Mouse (Mus musculus) heart, postnatal 36 days (tissue): Measurements from ENCODE around the gene Polr3e. TPM values are rescaled to one million over a fixed set of nuclear protein-coding genes. Genes with fewer than 3 reads are reported as not detected.
"Not testable (repeated sequence)": the region's sequence is repeated elsewhere in the genome, so short reads cannot be mapped to it uniquely, and the experiment has no call there.

Source experiments
- DNase-seq, 2 experiments: peaks; one replicate each; pipeline ENCODE4 v3.0.0; 2021 to 2022
- intact Hi-C: fragments of 180-260 bp; cut with DNase I; formaldehyde crosslinking; loops from one replicate; pipeline ENCODE4 v1.15.1; 2025
- total RNA-seq, 2 experiments: library from RNA; stranded (reverse); gene quantifications; 2 replicates each; pipeline ENCODE4 v1.2.3; 2021

Gene Polr3e
- total RNA-seq, 2 experiments from 2014 or later: 8.2 to 10.5 TPM

DNA sequence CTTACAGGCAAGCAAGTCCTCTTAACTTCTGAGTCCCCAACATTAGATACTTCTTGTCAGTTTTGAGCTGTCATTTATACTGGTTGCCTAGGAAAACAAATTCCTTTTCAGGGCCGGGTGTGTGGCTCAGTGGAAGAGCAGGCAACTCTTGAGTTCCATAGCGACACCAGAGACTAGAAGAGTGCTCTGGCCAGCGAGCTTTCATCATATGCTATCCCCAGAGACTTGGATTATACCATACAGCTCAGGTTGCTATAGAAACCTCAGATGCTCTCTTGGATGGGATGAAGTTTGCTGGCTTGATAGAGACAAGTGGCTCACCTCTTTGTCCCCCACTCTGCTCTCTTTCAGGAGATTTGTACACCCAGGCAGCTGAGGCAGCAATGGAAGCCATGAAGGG lies 14.6 kb upstream of the Polr3e start:
- intact Hi-C loops: no loop called here

GRCm38 (mm10) chr7:120910172-120910571 lies 7.4 kb upstream of the Polr3e start:
- DNase-seq: not testable (repeated sequence)
- intact Hi-C loops: loop anchor here (10.0 kb wide), 1 partner anchor 155 kb away; no protein-coding TSS in a partner anchor

More for the DNA sequence above, 14.6 kb upstream of the Polr3e start:
- DNase-seq: no peak

DNA sequence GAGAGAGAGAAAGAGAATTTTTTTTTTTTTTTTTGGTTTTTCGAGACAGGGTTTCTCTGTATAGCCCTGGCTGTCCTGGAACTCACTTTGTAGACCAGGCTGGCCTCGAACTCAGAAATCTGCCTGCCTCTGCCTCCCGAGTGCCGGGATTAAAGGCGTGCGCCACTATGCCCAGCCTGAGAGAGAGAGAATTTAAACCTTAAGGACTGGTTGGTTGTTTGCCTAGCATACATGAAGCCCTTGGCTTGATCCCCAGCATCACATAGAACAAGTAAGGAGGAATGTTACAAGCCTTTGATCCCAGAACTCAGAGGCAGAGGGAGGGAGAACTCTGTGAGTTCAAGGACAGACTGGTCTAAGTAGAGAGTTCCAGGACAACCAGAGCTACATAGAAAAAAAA lies 6.3 kb upstream of the Polr3e start:
- intact Hi-C loops: loop anchor here (10.0 kb wide), 1 partner anchor 156 kb away; no protein-coding TSS in a partner anchor
- not testable (repeated sequence) for DNase-seq

GRCm38 (mm10) chr7:120913332-120913731 lies 4.2 kb upstream of the Polr3e start:
- no peak for DNase-seq
- intact Hi-C loops: loop anchor here (10.0 kb wide), 1 partner anchor 159 kb away; no protein-coding TSS in a partner anchor

DNA sequence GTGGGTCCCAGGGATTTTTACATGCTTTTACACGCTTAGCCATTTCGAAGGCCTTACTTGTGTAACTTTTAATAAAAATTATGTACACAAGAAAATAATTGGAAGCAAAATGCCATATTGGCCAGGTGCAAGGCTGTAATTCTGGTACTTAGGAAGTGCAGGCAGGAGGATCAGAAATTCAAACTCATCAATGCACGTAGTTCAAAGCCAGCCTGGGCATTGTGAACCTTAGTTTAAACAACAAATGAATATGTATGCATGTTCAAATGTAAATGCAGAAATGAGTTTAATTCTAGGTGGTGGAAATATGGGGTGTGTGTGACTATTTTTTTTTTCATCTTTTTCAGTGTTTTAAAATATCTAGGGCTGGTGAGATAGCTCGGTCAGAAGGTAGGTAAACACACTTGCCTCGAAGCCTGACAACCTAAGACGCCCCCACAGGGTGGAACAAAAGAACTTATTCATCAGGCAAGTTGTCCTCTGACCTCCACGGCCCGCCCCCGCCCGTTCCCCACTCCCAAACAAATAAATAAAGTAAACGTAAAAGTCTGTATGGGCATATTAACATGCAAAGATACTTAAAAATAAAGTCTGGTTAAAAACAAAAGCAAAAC lies 1.2 kb upstream of the Polr3e start:
- no peak for DNase-seq
- intact Hi-C loops: loop anchor here (5.0 to 10.0 kb wide), 3 partner anchors 162 to 279 kb away; partner anchors contain the start of genes Mosmo and Uqcrc2

GRCm38 (mm10) chr7:120917279-120917591 lies 309 bp upstream of the Polr3e start:
- intact Hi-C loops: loop anchor here (1.0 to 10.0 kb wide), 4 partner anchors 82 to 280 kb away; partner anchors contain the start of genes Mosmo and Uqcrc2
- DNase-seq: no peak

- intact Hi-C loops: loop anchor here (5.0 to 10.0 kb wide), 3 partner anchors 164 to 281 kb away; partner anchors contain the start of genes Mosmo and Uqcrc2
- DNase-seq: peak; percentile 68 to 70
Measured at GRCm38 (mm10) chr7:120918526-120918962, 1.0 kb downstream of the Polr3e start.

GRCm38 (mm10) chr7:120933110-120933509 lies 15.6 kb downstream of the Polr3e start:
- no peak for DNase-seq
- intact Hi-C loops: no loop called here

DNA sequence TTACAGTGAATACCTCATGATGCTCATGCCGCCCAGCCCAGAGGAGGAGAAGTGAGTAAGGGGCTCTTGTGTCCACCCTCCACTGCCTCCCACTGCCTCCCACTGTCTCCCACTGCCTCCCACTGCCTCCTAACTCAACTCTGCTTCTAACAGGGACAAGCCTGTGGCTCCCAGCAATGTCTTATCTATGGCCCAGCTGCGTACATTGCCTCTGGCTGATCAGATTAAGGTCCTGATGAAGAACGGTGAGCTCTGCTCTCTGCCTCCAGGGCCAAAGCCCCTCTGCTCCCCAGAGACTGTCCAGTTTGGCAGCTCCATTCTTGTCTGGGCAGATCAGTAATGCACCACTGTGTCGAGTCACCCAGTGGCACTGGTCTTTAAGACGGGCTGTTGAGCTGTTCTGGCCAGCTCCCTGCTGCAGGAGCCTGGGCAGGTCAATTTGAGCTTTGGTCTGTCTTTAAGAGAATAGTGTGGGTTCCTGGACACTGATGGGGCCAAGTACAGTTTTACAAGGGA lies 16.2 kb downstream of the Polr3e start:
- DNase-seq: no peak
- intact Hi-C loops: loop anchor here (1.0 kb wide), 2 partner anchors 130 to 187 kb away; no protein-coding TSS in a partner anchor

DNA sequence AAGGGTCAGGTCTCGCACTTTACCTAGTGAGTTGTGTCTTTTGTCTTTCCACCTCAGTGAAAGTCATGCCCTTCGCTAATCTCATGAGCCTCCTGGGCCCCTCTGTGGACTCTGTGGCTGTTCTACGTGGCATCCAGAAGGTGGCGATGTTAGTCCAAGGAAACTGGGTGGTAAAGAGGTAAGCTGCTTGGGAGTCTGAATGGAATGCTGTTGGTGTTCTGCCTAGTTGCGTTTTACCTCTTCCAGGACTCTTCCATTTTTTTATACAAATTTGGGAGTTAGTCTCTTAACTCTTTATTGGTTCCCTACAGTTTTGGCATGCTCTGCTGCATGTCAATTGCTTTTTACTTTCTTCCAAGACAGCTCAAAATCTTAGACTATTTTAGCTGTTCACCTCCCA lies 17.2 kb downstream of the Polr3e start:
- intact Hi-C loops: loop anchor here (1.0 to 5.0 kb wide), 3 partner anchors 58 to 186 kb away; no protein-coding TSS in a partner anchor
- DNase-seq: peak; percentile 59 to 61

- DNase-seq: no peak
- intact Hi-C loops: loop anchor here (5.0 kb wide), 1 partner anchor 56 kb away; no protein-coding TSS in a partner anchor
Measured at GRCm38 (mm10) chr7:120936522-120936921, 19.0 kb downstream of the Polr3e start.

DNA sequence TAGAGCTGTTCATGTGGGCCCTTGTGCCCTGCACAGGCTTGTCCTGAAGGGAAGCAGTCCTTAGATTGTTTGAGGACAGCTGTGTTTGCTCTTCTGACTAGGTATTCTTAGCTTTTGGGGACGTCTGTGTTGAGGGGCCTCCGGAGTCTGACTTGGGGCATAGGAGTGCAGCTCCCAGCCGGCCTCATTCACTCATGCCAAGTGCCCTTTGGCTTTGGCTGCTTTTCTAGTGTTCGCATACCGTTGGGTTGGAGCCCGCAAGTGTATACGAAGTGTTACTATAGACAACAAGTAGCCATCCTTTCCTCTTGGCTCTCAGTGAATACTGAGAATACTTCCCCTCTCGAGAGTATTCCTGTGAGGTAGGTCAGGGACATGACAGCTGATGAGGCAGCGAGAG lies 20.7 kb downstream of the Polr3e start:
- intact Hi-C loops: loop anchor here (5.0 kb wide), 1 partner anchor 54 kb away; no protein-coding TSS in a partner anchor
- DNase-seq: no peak

DNA sequence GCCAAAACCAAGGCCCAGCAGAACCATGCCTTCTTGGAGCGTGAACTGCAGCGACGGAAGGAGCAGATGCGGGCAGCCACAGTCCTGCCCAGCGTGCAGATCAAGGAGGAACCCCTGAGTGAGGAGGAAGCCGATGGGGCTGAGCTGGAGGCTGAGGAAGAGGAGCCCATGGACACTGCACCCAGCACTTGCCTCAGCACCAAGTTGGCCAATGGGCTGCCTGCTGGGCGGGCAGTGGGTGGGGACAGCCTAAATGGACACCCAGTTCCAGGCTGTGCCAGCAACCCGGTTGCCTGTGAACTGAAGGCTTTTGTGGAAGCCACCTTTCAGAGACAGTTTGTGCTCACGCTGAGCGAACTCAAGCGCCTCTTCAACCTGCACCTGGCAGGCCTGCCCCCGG lies 22.8 kb downstream of the Polr3e start:
- DNase-seq: no peak
- intact Hi-C loops: no loop called here

DNA sequence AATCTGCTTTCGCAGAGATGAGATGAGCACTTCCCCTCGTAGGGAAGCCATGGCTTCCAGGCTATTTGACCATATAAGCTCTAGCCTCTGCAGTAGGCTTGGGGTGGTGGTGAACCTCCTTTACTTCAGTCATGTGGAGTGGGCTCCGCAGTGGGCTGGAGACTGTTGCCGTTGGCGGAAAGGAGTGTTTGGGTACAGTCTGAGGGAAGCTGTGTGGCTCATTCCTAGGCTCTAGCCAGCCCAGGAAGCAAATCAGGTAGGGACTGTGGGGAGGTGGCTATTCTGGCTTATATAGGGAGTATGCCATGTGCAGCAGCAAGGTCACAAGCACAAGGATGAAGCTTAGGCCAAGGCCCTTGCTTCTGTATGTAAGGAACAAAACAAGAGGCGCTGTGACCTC lies 23.7 kb downstream of the Polr3e start:
- no peak for DNase-seq
- intact Hi-C loops: no loop called here

GRCm38 (mm10) chr7:120942506-120942905 lies 25.0 kb downstream of the Polr3e start:
- DNase-seq: no peak
- intact Hi-C loops: no loop called here

- intact Hi-C loops: no loop called here
- DNase-seq: no peak
Measured at GRCm38 (mm10) chr7:120943936-120944509, 26.5 kb downstream of the Polr3e start.

DNA sequence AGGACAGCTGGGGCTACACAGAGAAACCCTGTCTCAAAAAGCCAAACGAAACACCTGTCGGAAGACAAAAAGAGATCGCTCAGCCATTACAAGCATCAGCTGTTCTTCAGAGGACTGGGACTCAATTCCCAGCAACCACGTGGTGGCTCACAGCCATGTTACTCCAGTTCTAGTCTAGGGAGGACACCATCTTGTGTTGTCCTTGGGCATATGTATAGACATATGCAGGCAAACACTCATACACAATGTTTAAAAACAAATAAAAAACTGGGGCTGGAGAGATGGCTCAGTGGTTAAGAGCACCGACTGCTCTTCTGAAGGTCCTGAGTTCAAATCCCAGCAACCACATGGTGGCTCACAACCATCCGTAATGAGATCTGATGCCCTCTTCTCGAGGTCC lies 36.0 kb downstream of the Polr3e start:
- DNase-seq, intact Hi-C loops: not testable (repeated sequence)

- intact Hi-C loops: no loop called here
Measured at GRCm38 (mm10) chr7:120960116-120960515, 42.6 kb downstream of the Polr3e start.

DNA sequence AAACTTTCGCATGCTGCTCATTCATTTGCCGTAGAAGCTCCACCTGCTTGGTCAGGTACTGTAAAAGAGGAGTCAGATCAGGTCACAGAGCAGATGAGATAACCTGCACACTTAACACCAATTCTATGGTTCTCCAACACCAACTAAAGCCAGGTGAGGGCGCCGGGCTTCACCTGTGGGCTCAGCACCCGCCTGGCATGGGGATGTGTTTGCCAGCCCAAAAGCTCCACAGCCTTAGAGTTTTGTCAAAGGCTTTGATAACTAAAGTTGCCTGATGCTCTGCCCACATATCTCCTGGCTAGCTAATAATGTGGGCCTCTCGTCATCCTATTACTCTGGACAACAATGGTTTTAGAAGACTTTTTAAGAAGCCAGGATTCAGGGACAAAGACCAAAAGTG lies 43.1 kb downstream of the Polr3e start:
- DNase-seq: no peak
- intact Hi-C loops: no loop called here

More at GRCm38 (mm10) chr7:120960116-120960515, 42.6 kb downstream of the Polr3e start:
- no peak for DNase-seq

DNA sequence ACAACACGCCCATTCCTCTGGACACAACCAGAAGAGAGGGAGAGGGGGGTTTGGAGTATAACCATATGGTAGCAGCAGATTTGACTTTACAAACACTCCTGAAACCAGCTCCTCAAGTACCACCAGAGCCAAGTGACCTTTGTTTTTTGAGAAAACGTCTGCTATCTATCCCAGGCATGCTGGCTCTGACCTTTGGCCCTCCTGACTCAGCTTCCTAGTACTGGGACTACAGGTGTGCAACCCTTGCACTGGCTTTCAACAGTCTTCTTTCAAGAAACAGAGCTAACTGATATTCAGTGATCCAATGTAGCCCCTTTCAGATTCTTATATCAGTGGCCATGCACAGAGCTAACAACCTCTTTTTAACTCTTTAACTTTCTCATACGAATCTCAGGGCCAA lies 44.3 kb downstream of the Polr3e start:
- intact Hi-C loops: no loop called here
- no peak for DNase-seq

GRCm38 (mm10) chr7:120963126-120963525 lies 45.6 kb downstream of the Polr3e start:
- no peak for DNase-seq
- intact Hi-C loops: no loop called here

- no peak for DNase-seq
- intact Hi-C loops: no loop called here
Measured at GRCm38 (mm10) chr7:120969221-120969620, 51.7 kb downstream of the Polr3e start.
